9 mouse cellular contexts compared by ENCODE assay signal in genomic region chr9:115547625-115548325, GRCm38 (mm10).
DNase-seq lines count a peak whose midpoint lies in the region; ATAC-seq and TF ChIP-seq lines count a peak whose summit lies in the region.
"Had no signal": no experiment of that assay in that cellular context is flagged by ENCODE, and none has a peak within 500 bp of the region (broad histone marks: within the 10 kb centered on the region; RNA-seq: fewer than 3 reads in every experiment).

No protein-coding gene starts in this region.

- H3K9ac ChIP-seq in lung, embryonic 14.5 days: no peak overlapping the region
- H3K9ac ChIP-seq in hindbrain, embryonic 11.5 days (ENCODE audit: low read depth, low read length): no peak overlapping the region
- H3K9ac ChIP-seq in heart, embryonic 11.5 days (ENCODE audit: low read depth, low read length): no peak overlapping the region
- H3K9ac ChIP-seq: liver, embryonic 15.5 days had no signal

- DNase-seq in lung, embryonic 14.5 days: peak; percentile 31
- DNase-seq in lung, postnatal 10 days: no peak
- DNase-seq in adrenal gland, postnatal 10 days: peak; percentile 76
- DNase-seq in hindbrain, embryonic 11.5 days (ENCODE audit: low spot score): peak; percentile 24
- DNase-seq in kidney, postnatal 36 days: peak; percentile 12 to 13
- DNase-seq in spleen, postnatal 10 days (ENCODE audit: low spot score in 2 of 2): no peak
- DNase-seq: heart, postnatal 14 days had no signal

- WGBS in lung, embryonic 14.5 days: 41% methylated on average over 8 of the region's 8 CpGs
- WGBS in hindbrain, embryonic 11.5 days: 63% methylated on average over 8 of the region's 8 CpGs
- 58% methylated on average over 8 of the region's 8 CpGs for WGBS in heart, embryonic 11.5 days (ENCODE audit: insufficient replicate concordance)

- H3K4me1 ChIP-seq in lung, embryonic 14.5 days (ENCODE audit: insufficient read depth): no peaks in the 10 kb centered on the region; the same call in 1 of the 2 replicates
- no peaks in the 10 kb centered on the region for H3K4me1 ChIP-seq in hindbrain, embryonic 11.5 days (replicated peaks; ENCODE audit: control insufficient read depth, insufficient read depth, low read length)
- H3K4me1 ChIP-seq in heart, embryonic 11.5 days (ENCODE audit: control insufficient read depth, insufficient read depth, low read length): 0 out of 2 replicates have a peak, but pooled peaks cover 4% of the 10 kb centered on the region

- H3K36me3 ChIP-seq in lung, embryonic 14.5 days (ENCODE audit: insufficient read depth): no peaks in the 10 kb centered on the region
- no peaks in the 10 kb centered on the region for H3K36me3 ChIP-seq in hindbrain, embryonic 11.5 days (ENCODE audit: control insufficient read depth, insufficient read depth, low read length)
- H3K36me3 ChIP-seq in heart, embryonic 11.5 days (ENCODE audit: control insufficient read depth, insufficient read depth, low read length): no peaks in the 10 kb centered on the region
- H3K36me3 ChIP-seq: liver, embryonic 15.5 days had no signal

- TF ChIP-seq CTCF in lung, embryonic 14.5 days (IDR thresholded peaks at IDR 0.05; ENCODE audit: low read depth): no peak

- ATAC-seq in lung, embryonic 14.5 days (ENCODE audit: insufficient read depth): peak; percentile 32; the same call in 1 of the 2 replicates
- no peak for ATAC-seq in hindbrain, embryonic 11.5 days (ENCODE audit: low FRiP score)
- no peak; the same call in 1 of the 2 replicates for ATAC-seq in heart, embryonic 11.5 days (replicated peaks; ENCODE audit: insufficient number of reproducible peaks, low FRiP score, low TSS enrichment)

- H3K4me3 ChIP-seq in lung, embryonic 14.5 days (ENCODE audit: low read depth, low read length): no peak overlapping the region
- no peak overlapping the region for H3K4me3 ChIP-seq in hindbrain, embryonic 11.5 days (ENCODE audit: low read depth, low read length)
- no peak overlapping the region for H3K4me3 ChIP-seq in heart, embryonic 11.5 days (ENCODE audit: low read depth, low read length)
- H3K4me3 ChIP-seq: liver, embryonic 15.5 days had no signal

- H3K27ac ChIP-seq in lung, embryonic 14.5 days (ENCODE audit: low read depth): 0 out of 2 replicates have a peak overlapping the region, but pooled peaks have one; percentile 4
- no peak overlapping the region for H3K27ac ChIP-seq in hindbrain, embryonic 11.5 days (ENCODE audit: low read depth, low read length)
- H3K27ac ChIP-seq in heart, embryonic 11.5 days (ENCODE audit: low read depth, low read length): no peak overlapping the region
- H3K27ac ChIP-seq: liver, embryonic 15.5 days had no signal

- H3K9me3 ChIP-seq in lung, embryonic 14.5 days (ENCODE audit: low read depth, low read length): peaks cover 4% of the 10 kb centered on the region; the same call in 1 of the 2 replicates
- H3K9me3 ChIP-seq in hindbrain, embryonic 11.5 days (ENCODE audit: control insufficient read depth, low read length): no peaks in the 10 kb centered on the region
- H3K9me3 ChIP-seq in heart, embryonic 11.5 days (replicated peaks; ENCODE audit: control insufficient read depth, low read length): no peaks in the 10 kb centered on the region; the same call in 1 of the 2 replicates
- H3K9me3 ChIP-seq: liver, embryonic 15.5 days had no signal

- no peak overlapping the region for H3K4me2 ChIP-seq in lung, embryonic 14.5 days
- H3K4me2 ChIP-seq in hindbrain, embryonic 11.5 days (replicated peaks; ENCODE audit: low read depth, low read length): no peak overlapping the region
- no peak overlapping the region for H3K4me2 ChIP-seq in heart, embryonic 11.5 days
- H3K4me2 ChIP-seq: liver, embryonic 15.5 days had no signal

- H3K27me3 ChIP-seq in lung, embryonic 14.5 days (ENCODE audit: insufficient read depth, low read length): no peaks in the 10 kb centered on the region
- H3K27me3 ChIP-seq in hindbrain, embryonic 11.5 days (ENCODE audit: control insufficient read depth, insufficient read depth, low read length): no peaks in the 10 kb centered on the region
- H3K27me3 ChIP-seq in heart, embryonic 11.5 days (ENCODE audit: control insufficient read depth, insufficient read depth, low read length): no peaks in the 10 kb centered on the region
- H3K27me3 ChIP-seq: liver, embryonic 15.5 days had no signal

Comparison
In these comparisons a context has a peak if more than half of its experiments do, and no peak if none do; other contexts are left out.
1. DNase-seq: peak in lung, embryonic 14.5 days (single experiment), adrenal gland, postnatal 10 days (single experiment), hindbrain, embryonic 11.5 days (single experiment) and kidney, postnatal 36 days (2 of 2); none in lung, postnatal 10 days (single experiment) and spleen, postnatal 10 days (0 of 2).